Mouse (Mus musculus): Measurements from ENCODE around the gene Stxbp2. TPM values are rescaled to one million over a fixed set of nuclear protein-coding genes. Genes with fewer than 3 reads are reported as not detected.
"Not testable (repeated sequence)": the region's sequence is repeated elsewhere in the genome, so short reads cannot be mapped to it uniquely, and the experiment has no call there.

Gene Stxbp2
- 121 and 152 TPM in 2 replicates for total RNA-seq (2017)

- ATAC-seq (replicated peaks in 1 of 2; ENCODE audit: insufficient read depth in 1 of 2, low FRiP score in 2 of 2, low TSS enrichment in 1 of 2, low read depth in 1 of 2, poor library complexity in 2 of 2, severe bottlenecking in 2 of 2), result peak; percentile 90 to 91
Measured at GRCm38 (mm10) chr8:3630647-3631477, at the start of gene Stxbp2. Gene Stxbp2, plus strand, starts transcription at chr8:3630955.

GRCm38 (mm10) chr8:3581961-3582360, 48.8 kb upstream of the Stxbp2 start:
- not testable (repeated sequence) for ATAC-seq (replicated peaks in 1 of 2; ENCODE audit: insufficient read depth in 1 of 2, low FRiP score in 2 of 2, low TSS enrichment in 1 of 2, low read depth in 1 of 2, poor library complexity in 2 of 2, severe bottlenecking in 2 of 2)

GRCm38 (mm10) chr8:3586452-3586851, 44.3 kb upstream of the Stxbp2 start:
- no peak for ATAC-seq (replicated peaks in 1 of 2; ENCODE audit: insufficient read depth in 1 of 2, low FRiP score in 2 of 2, low TSS enrichment in 1 of 2, low read depth in 1 of 2, poor library complexity in 2 of 2, severe bottlenecking in 2 of 2)

GRCm38 (mm10) chr8:3586993-3587390, 43.8 kb upstream of the Stxbp2 start, which contains the start of gene Camsap3:
Gene Camsap3, plus strand, starts transcription at chr8:3587293.
- no peak for ATAC-seq (replicated peaks in 1 of 2; ENCODE audit: insufficient read depth in 1 of 2, low FRiP score in 2 of 2, low TSS enrichment in 1 of 2, low read depth in 1 of 2, poor library complexity in 2 of 2, severe bottlenecking in 2 of 2)

GRCm38 (mm10) chr8:3587391-3588257, 43.1 kb upstream of the Stxbp2 start:
- peak; percentile 40 to 65 for ATAC-seq (replicated peaks in 1 of 2; ENCODE audit: insufficient read depth in 1 of 2, low FRiP score in 2 of 2, low TSS enrichment in 1 of 2, low read depth in 1 of 2, poor library complexity in 2 of 2, severe bottlenecking in 2 of 2)

- ATAC-seq (replicated peaks in 1 of 2; ENCODE audit: insufficient read depth in 1 of 2, low FRiP score in 2 of 2, low TSS enrichment in 1 of 2, low read depth in 1 of 2, poor library complexity in 2 of 2, severe bottlenecking in 2 of 2), result peak; percentile 38 to 63; a peak in 3 of 4 replicates
Measured at GRCm38 (mm10) chr8:3588258-3588633, 42.5 kb upstream of the Stxbp2 start.

GRCm38 (mm10) chr8:3593470-3593869, 37.3 kb upstream of the Stxbp2 start:
- ATAC-seq (replicated peaks in 1 of 2; ENCODE audit: insufficient read depth in 1 of 2, low FRiP score in 2 of 2, low TSS enrichment in 1 of 2, low read depth in 1 of 2, poor library complexity in 2 of 2, severe bottlenecking in 2 of 2), result peak; percentile 47 to 57; a peak in 2 of 4 replicates

- no peak for ATAC-seq (replicated peaks in 1 of 2; ENCODE audit: insufficient read depth in 1 of 2, low FRiP score in 2 of 2, low TSS enrichment in 1 of 2, low read depth in 1 of 2, poor library complexity in 2 of 2, severe bottlenecking in 2 of 2)
Measured at GRCm38 (mm10) chr8:3594466-3594865, 36.3 kb upstream of the Stxbp2 start.

GRCm38 (mm10) chr8:3598054-3598453, 32.7 kb upstream of the Stxbp2 start:
- no peak for ATAC-seq (replicated peaks in 1 of 2; ENCODE audit: insufficient read depth in 1 of 2, low FRiP score in 2 of 2, low TSS enrichment in 1 of 2, low read depth in 1 of 2, poor library complexity in 2 of 2, severe bottlenecking in 2 of 2)

- no peak for ATAC-seq (replicated peaks in 1 of 2; ENCODE audit: insufficient read depth in 1 of 2, low FRiP score in 2 of 2, low TSS enrichment in 1 of 2, low read depth in 1 of 2, poor library complexity in 2 of 2, severe bottlenecking in 2 of 2)
Measured at GRCm38 (mm10) chr8:3599219-3599618, 31.5 kb upstream of the Stxbp2 start.

- ATAC-seq (replicated peaks in 1 of 2; ENCODE audit: insufficient read depth in 1 of 2, low FRiP score in 2 of 2, low TSS enrichment in 1 of 2, low read depth in 1 of 2, poor library complexity in 2 of 2, severe bottlenecking in 2 of 2), result no peak
Measured at GRCm38 (mm10) chr8:3600401-3600800, 30.4 kb upstream of the Stxbp2 start.

- no peak for ATAC-seq (replicated peaks in 1 of 2; ENCODE audit: insufficient read depth in 1 of 2, low FRiP score in 2 of 2, low TSS enrichment in 1 of 2, low read depth in 1 of 2, poor library complexity in 2 of 2, severe bottlenecking in 2 of 2)
Measured at GRCm38 (mm10) chr8:3603439-3603838, 27.3 kb upstream of the Stxbp2 start.

- ATAC-seq (replicated peaks in 1 of 2; ENCODE audit: insufficient read depth in 1 of 2, low FRiP score in 2 of 2, low TSS enrichment in 1 of 2, low read depth in 1 of 2, poor library complexity in 2 of 2, severe bottlenecking in 2 of 2), result peak; percentile 24 to 44
Measured at GRCm38 (mm10) chr8:3606593-3606992, 24.2 kb upstream of the Stxbp2 start.

- no peak for ATAC-seq (replicated peaks in 1 of 2; ENCODE audit: insufficient read depth in 1 of 2, low FRiP score in 2 of 2, low TSS enrichment in 1 of 2, low read depth in 1 of 2, poor library complexity in 2 of 2, severe bottlenecking in 2 of 2)
Measured at GRCm38 (mm10) chr8:3607822-3608221, 22.9 kb upstream of the Stxbp2 start.

- ATAC-seq (replicated peaks in 1 of 2; ENCODE audit: insufficient read depth in 1 of 2, low FRiP score in 2 of 2, low TSS enrichment in 1 of 2, low read depth in 1 of 2, poor library complexity in 2 of 2, severe bottlenecking in 2 of 2), result peak; percentile 30 to 44
Measured at GRCm38 (mm10) chr8:3609046-3609815, 21.5 kb upstream of the Stxbp2 start.

- no peak for ATAC-seq (replicated peaks in 1 of 2; ENCODE audit: insufficient read depth in 1 of 2, low FRiP score in 2 of 2, low TSS enrichment in 1 of 2, low read depth in 1 of 2, poor library complexity in 2 of 2, severe bottlenecking in 2 of 2)
Measured at GRCm38 (mm10) chr8:3609816-3610150, 21.0 kb upstream of the Stxbp2 start.

GRCm38 (mm10) chr8:3621199-3621970, 9.4 kb upstream of the Stxbp2 start, which contains the start of the genes Xab2 and Pet100:
Gene Xab2, minus strand, starts transcription at chr8:3621316.
Gene Pet100, plus strand, starts transcription at chr8:3621548.
- peak; percentile 97 for ATAC-seq (replicated peaks in 1 of 2; ENCODE audit: insufficient read depth in 1 of 2, low FRiP score in 2 of 2, low TSS enrichment in 1 of 2, low read depth in 1 of 2, poor library complexity in 2 of 2, severe bottlenecking in 2 of 2)

All from hematopoietic stem cell, adult 5-6 weeks (primary cell).